Mouse (Mus musculus): ENCODE measurements around the gene Plekhh2.

GRCm38 (mm10) chr17:84530202-84530796, 18.6 kb downstream of the Plekhh2 start:
- TF ChIP-seq CTCF (IDR thresholded peaks at IDR 0.05; ENCODE audit: control insufficient read depth, insufficient read depth, low read length) (no peak), POLR2A (IDR thresholded peaks at IDR 0.05; ENCODE audit: borderline replicate concordance, control insufficient read depth, low read depth, low read length) (no peak)
